Mouse (Mus musculus) liver, adult 2 months (tissue): Measurements from ENCODE around the gene Foxc2. TPM values are rescaled to one million over a fixed set of nuclear protein-coding genes. Genes with fewer than 3 reads are reported as not detected.
A peak's percentile ranks its signal among the peaks of the same experiment; 100 is the strongest.

ENCODE experiments used
- DNase-seq: peaks from one replicate; pipeline ENCODE4 v3.0.0-alpha.2; 2011; ENCODE audit warnings: low read depth, low spot score; ENCODE audit errors: extremely low read depth
- H3K27ac ChIP-seq: fragments of 200-500 bp; replicated peaks from 2 replicates; pipeline ENCODE4 v1.5.1; 2012; ENCODE audit warnings: low read depth, mild to moderate bottlenecking, control low read depth, inconsistent platforms, low read length; ENCODE audit not compliant: insufficient read depth
- H3K27me3 ChIP-seq: fragments of 200-500 bp; 2 replicates; pipeline ENCODE4 v1.6.1; 2012; ENCODE audit warnings: mild to moderate bottlenecking, moderate library complexity, low read length, inconsistent platforms; ENCODE audit not compliant: control insufficient read depth, insufficient read depth
- H3K36me3 ChIP-seq: fragments of 200-500 bp; 2 replicates; pipeline ENCODE4 v1.6.1; 2012; ENCODE audit warnings: low read length, inconsistent platforms; ENCODE audit not compliant: control insufficient read depth, insufficient read depth
- H3K4me1 ChIP-seq: fragments of 200-500 bp; 2 replicates; pipeline ENCODE4 v1.6.1; 2011; ENCODE audit warnings: low read length; ENCODE audit not compliant: control insufficient read depth, insufficient read depth
- H3K4me3 ChIP-seq: fragments of 200-500 bp; 2 replicates; pipeline ENCODE4 v1.5.1; 2011; ENCODE audit warnings: low read depth, mild to moderate bottlenecking, control low read depth, low read length, moderate library complexity; ENCODE audit not compliant: insufficient read depth
- H3K79me2 ChIP-seq: fragments of 200-500 bp; 2 replicates; pipeline ENCODE4 v1.6.1; 2012; ENCODE audit warnings: inconsistent platforms, mild to moderate bottlenecking, low read length, moderate library complexity; ENCODE audit not compliant: control insufficient read depth, insufficient read depth
- H3K9ac ChIP-seq: fragments of 200-500 bp; 2 replicates; pipeline ENCODE4 v1.6.1; 2012; ENCODE audit warnings: low read depth, mild to moderate bottlenecking, control low read depth, inconsistent platforms, low read length
- CTCF ChIP-seq: fragments of 200-500 bp; IDR thresholded peaks from 2 replicates; pipeline ENCODE4 v1.5.1; 2011; ENCODE audit warnings: low read depth, low read length, control low read depth
- POLR2A ChIP-seq: fragments of 200-500 bp; IDR thresholded peaks from 2 replicates; pipeline ENCODE4 v1.6.1; 2011; ENCODE audit warnings: low read length, control low read depth; ENCODE audit not compliant: insufficient read depth; ENCODE audit errors: extremely low read depth
- WGBS: fragments of 180-500 bp; shearing (Covaris S2); methylation state at CpG from one replicate; pipeline ENCODE4 v1.1.7; 2018; 5-methylcytosine and 5-hydroxymethylcytosine counted together
- polyA plus RNA-seq: library from polyadenylated mRNA; depleted of rRNA; stranded (reverse); fragments of >200 nt; gene quantifications from 2 replicates; pipeline ENCODE4 v1.2.3, GENCODE M21; 2012
- total RNA-seq: library from RNA; depleted of rRNA; stranded (reverse); fragments of >200 nt; gene quantifications from 2 replicates; pipeline ENCODE4 v1.2.3, GENCODE M21; 2014

The Foxc2 gene
- total and polyA plus RNA-seq, 2 experiments = 0.06 TPM; not detected in 1

- Histone ChIP-seq H3K4me3 (no peak within 1 kb of the TSS), H3K9ac (no peak within 1 kb of the TSS), H3K27ac (no peak within 1 kb of the TSS), H3K27me3 (peaks cover 26% of the 10 kb centered on the region), H3K4me1 (no peaks in the 10 kb centered on the region), H3K79me2 (no peaks in the 10 kb centered on the region), H3K36me3 (no peaks in the 10 kb centered on the region)
- TF ChIP-seq POLR2A (no peak), CTCF (no peak)
- WGBS = 4% methylated on average over 43 of the region's 43 CpGs
- no peak for DNase-seq
Observed at GRCm38 (mm10) chr8:121127756-121128375, 11.9 kb downstream of the Foxc2 start, which contains the start of gene Foxl1. Foxl1 (plus strand) TSS chr8:121127940.

GRCm38 (mm10) chr8:121128531-121129264, 12.7 kb downstream of the Foxc2 start:
- Histone ChIP-seq H3K36me3 (no peaks in the 10 kb centered on the region), H3K27ac (no peak overlapping the region), H3K79me2 (no peaks in the 10 kb centered on the region), H3K4me1 (no peaks in the 10 kb centered on the region), H3K4me3 (no peak overlapping the region), H3K9ac (no peak overlapping the region), H3K27me3 (peaks cover 23% of the 10 kb centered on the region)
- no peak for DNase-seq
- no peak for TF ChIP-seq POLR2A
- no peak for TF ChIP-seq CTCF
- WGBS = 7% methylated on average over 54 of the region's 55 CpGs

- Histone ChIP-seq H3K4me3 (no peak overlapping the region), H3K36me3 (no peaks in the 10 kb centered on the region), H3K4me1 (no peaks in the 10 kb centered on the region), H3K27ac (no peak overlapping the region), H3K27me3 (peaks cover 23% of the 10 kb centered on the region), H3K9ac (no peak overlapping the region), H3K79me2 (no peaks in the 10 kb centered on the region)
- DNase-seq = no peak
- no peak for TF ChIP-seq POLR2A
- no peak for TF ChIP-seq CTCF
- 28% methylated on average over 16 of the region's 16 CpGs for WGBS
Observed at GRCm38 (mm10) chr8:121129265-121129940, 13.4 kb downstream of the Foxc2 start.

- 34% methylated on average over 5 of the region's 5 CpGs for WGBS
- TF ChIP-seq CTCF = peak; percentile 48
- TF ChIP-seq POLR2A = no peak
- no peaks in the 10 kb centered on the region for H3K36me3 ChIP-seq
- no peaks in the 10 kb centered on the region for H3K79me2 ChIP-seq
- no peak overlapping the region for H3K27ac ChIP-seq
- no peak for DNase-seq
- H3K27me3 ChIP-seq = peaks cover 19% of the 10 kb centered on the region
- H3K9ac ChIP-seq = no peak overlapping the region
- H3K4me1 ChIP-seq = no peaks in the 10 kb centered on the region
- no peak overlapping the region for H3K4me3 ChIP-seq
Observed at GRCm38 (mm10) chr8:121130522-121130921, 14.6 kb downstream of the Foxc2 start.

- H3K27ac ChIP-seq = no peak overlapping the region
- H3K9ac ChIP-seq = no peak overlapping the region
- H3K79me2 ChIP-seq = no peaks in the 10 kb centered on the region
- no peak for DNase-seq
- no peak overlapping the region for H3K4me3 ChIP-seq
- TF ChIP-seq POLR2A (no peak), CTCF (no peak)
- WGBS = 76% methylated on average over 5 of the region's 5 CpGs
- no peaks in the 10 kb centered on the region for H3K36me3 ChIP-seq
- no peaks in the 10 kb centered on the region for H3K4me1 ChIP-seq
- H3K27me3 ChIP-seq = peaks cover 10% of the 10 kb centered on the region
Observed at GRCm38 (mm10) chr8:121132961-121133513, 17.1 kb downstream of the Foxc2 start.
